Mouse (Mus musculus) heart, embryonic 11.5 days (tissue): ENCODE data around the gene Fam92b. TPM values are rescaled to one million over a fixed set of nuclear protein-coding genes. Genes with fewer than 3 reads are reported as not detected.

Experiments
- ATAC-seq: fragments of 200-750 bp; cut with Nextera tagmentation; replicated peaks from 2 replicates; pipeline ENCODE4 v1.8.0; 2017; ENCODE audit warnings: moderate library complexity; ENCODE audit not compliant: insufficient number of reproducible peaks, low FRiP score, low TSS enrichment
- H3K27ac ChIP-seq: fragments of 300-500 bp; sonication (generic); 2 replicates; pipeline ENCODE4 v1.5.1; 2014; ENCODE audit warnings: mild to moderate bottlenecking, low read depth, low read length
- H3K27me3 ChIP-seq: fragments of 300-500 bp; sonication (generic); 2 replicates; pipeline ENCODE4 v1.6.1; 2014; ENCODE audit warnings: mild to moderate bottlenecking, low read length, mixed read lengths; ENCODE audit not compliant: control insufficient read depth, insufficient read depth
- H3K36me3 ChIP-seq: fragments of 300-500 bp; sonication (generic); 2 replicates; pipeline ENCODE4 v1.6.1; 2014; ENCODE audit warnings: mild to moderate bottlenecking, low read length, moderate library complexity, mixed read lengths; ENCODE audit not compliant: control insufficient read depth, insufficient read depth
- H3K4me1 ChIP-seq: fragments of 300-500 bp; sonication (generic); 2 replicates; pipeline ENCODE4 v1.6.1; 2014; ENCODE audit warnings: low read length; ENCODE audit not compliant: control insufficient read depth, insufficient read depth
- H3K4me2 ChIP-seq: fragments of 300-500 bp; sonication (generic); 2 replicates; pipeline ENCODE4 v1.6.1; 2014; ENCODE audit warnings: mild to moderate bottlenecking, moderate library complexity
- H3K4me3 ChIP-seq: fragments of 300-500 bp; sonication (generic); 2 replicates; pipeline ENCODE4 v1.5.1; 2014; ENCODE audit warnings: low read depth, low read length
- H3K9ac ChIP-seq: fragments of 300-500 bp; sonication (generic); 2 replicates; pipeline ENCODE4 v1.6.1; 2014; ENCODE audit warnings: mild to moderate bottlenecking, low read depth, low read length, moderate library complexity
- H3K9me3 ChIP-seq: fragments of 300-500 bp; sonication (generic); replicated peaks from 2 replicates; pipeline ENCODE4 v1.6.1; 2016; ENCODE audit warnings: low read length; ENCODE audit not compliant: control insufficient read depth
- WGBS: fragments of 180-500 bp; shearing (Covaris S2); extraction: QIAGEN DNeasy Blood & Tissue Kit; methylation state at CpG from one replicate; pipeline ENCODE4 v1.1.7; 2014; ENCODE audit not compliant: insufficient replicate concordance; 5-methylcytosine and 5-hydroxymethylcytosine counted together
- polyA plus RNA-seq: library from polyadenylated mRNA; unstranded; fragments of >200 nt; fragmentation: Nextera tagmentation; extraction: Ambion mirVana; gene quantifications from 2 replicates; pipeline ENCODE4 v1.2.1, GENCODE M21; 2014

Fam92b gene
- polyA plus RNA-seq, 1 experiment from 2014 or later: not detected

DNA sequence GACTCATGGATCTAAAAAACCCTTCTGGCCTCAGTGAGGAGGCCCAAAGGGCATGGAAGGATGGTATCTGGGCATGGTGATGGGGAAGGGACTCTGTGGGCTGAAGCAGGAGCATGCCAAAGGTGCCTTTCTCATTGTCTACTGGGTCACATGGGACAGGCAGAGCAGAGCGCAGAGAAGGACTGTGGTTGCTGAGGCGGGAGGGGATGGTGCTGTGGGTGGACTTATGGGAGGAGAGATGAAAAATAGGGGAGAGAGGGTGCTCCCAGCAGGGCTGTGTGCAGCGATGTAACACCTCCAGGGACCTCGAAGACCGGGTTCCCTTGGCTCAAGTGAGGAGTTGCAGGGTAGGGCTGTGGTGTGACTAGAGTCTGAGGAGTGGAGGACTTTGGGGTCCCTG is 14.9 kb upstream of the Fam92b start:
- Histone ChIP-seq H3K4me2 (no peak overlapping the region), H3K36me3 (no peaks in the 10 kb centered on the region), H3K9me3 (no peaks in the 10 kb centered on the region; the same call in 1 of the 2 replicates), H3K4me1 (peaks cover 9% of the 10 kb centered on the region), H3K27ac (no peak overlapping the region), H3K4me3 (no peak overlapping the region), H3K27me3 (no peaks in the 10 kb centered on the region; the same call in 1 of the 2 replicates), H3K9ac (no peak overlapping the region)
- ATAC-seq: no peak
- 91% methylated on average over 5 of the region's 5 CpGs for WGBS

GRCm38 (mm10) chr8:120191633-120192032 is 14.4 kb upstream of the Fam92b start:
- H3K9me3 ChIP-seq: no peaks in the 10 kb centered on the region; the same call in 1 of the 2 replicates
- H3K4me2 ChIP-seq: peak overlapping the region; percentile 59; the same call in 1 of the 2 replicates
- no peaks in the 10 kb centered on the region; the same call in 1 of the 2 replicates for H3K27me3 ChIP-seq
- no peak overlapping the region for H3K27ac ChIP-seq
- no peak overlapping the region for H3K9ac ChIP-seq
- H3K36me3 ChIP-seq: no peaks in the 10 kb centered on the region
- no peak overlapping the region for H3K4me3 ChIP-seq
- H3K4me1 ChIP-seq: peaks cover 9% of the 10 kb centered on the region
- 73% methylated on average over 5 of the region's 5 CpGs for WGBS
- no peak for ATAC-seq

GRCm38 (mm10) chr8:120190810-120191413 is 13.6 kb upstream of the Fam92b start:
- no peaks in the 10 kb centered on the region; the same call in 1 of the 2 replicates for H3K9me3 ChIP-seq
- H3K4me2 ChIP-seq: peak overlapping the region; percentile 59
- no peaks in the 10 kb centered on the region; the same call in 1 of the 2 replicates for H3K27me3 ChIP-seq
- peak overlapping the region; percentile 23 for H3K4me3 ChIP-seq
- no peak overlapping the region for H3K9ac ChIP-seq
- H3K27ac ChIP-seq: 0 out of 2 replicates have a peak overlapping the region, but pooled peaks have one; percentile 35
- H3K36me3 ChIP-seq: no peaks in the 10 kb centered on the region
- H3K4me1 ChIP-seq: peaks cover 15% of the 10 kb centered on the region
- WGBS: 48% methylated on average over 18 of the region's 20 CpGs
- ATAC-seq: peak; percentile 66

GRCm38 (mm10) chr8:120190107-120190809 is 13.0 kb upstream of the Fam92b start:
- no peaks in the 10 kb centered on the region; the same call in 1 of the 2 replicates for H3K27me3 ChIP-seq
- no peaks in the 10 kb centered on the region for H3K36me3 ChIP-seq
- peaks cover 22% of the 10 kb centered on the region for H3K4me1 ChIP-seq
- H3K9me3 ChIP-seq: no peaks in the 10 kb centered on the region; the same call in 1 of the 2 replicates
- H3K4me3 ChIP-seq: no peak overlapping the region
- ATAC-seq: no peak
- 76% methylated on average over 17 of the region's 17 CpGs for WGBS
- H3K27ac ChIP-seq: no peak overlapping the region
- no peak overlapping the region for H3K4me2 ChIP-seq
- no peak overlapping the region for H3K9ac ChIP-seq

GRCm38 (mm10) chr8:120189440-120189839 is 12.2 kb upstream of the Fam92b start:
- Histone ChIP-seq H3K9ac (no peak overlapping the region), H3K4me3 (no peak overlapping the region), H3K27me3 (no peaks in the 10 kb centered on the region; the same call in 1 of the 2 replicates), H3K9me3 (no peaks in the 10 kb centered on the region; the same call in 1 of the 2 replicates), H3K4me2 (no peak overlapping the region), H3K27ac (no peak overlapping the region), H3K4me1 (peaks cover 29% of the 10 kb centered on the region), H3K36me3 (no peaks in the 10 kb centered on the region)
- 73% methylated on average over 6 of the region's 6 CpGs for WGBS
- ATAC-seq: no peak

- H3K9me3 ChIP-seq: no peaks in the 10 kb centered on the region; the same call in 1 of the 2 replicates
- no peaks in the 10 kb centered on the region for H3K36me3 ChIP-seq
- H3K4me2 ChIP-seq: no peak overlapping the region
- no peak for ATAC-seq
- H3K27ac ChIP-seq: no peak overlapping the region
- peaks cover 32% of the 10 kb centered on the region for H3K4me1 ChIP-seq
- H3K27me3 ChIP-seq: no peaks in the 10 kb centered on the region; the same call in 1 of the 2 replicates
- 78% methylated on average over 6 of the region's 6 CpGs for WGBS
- H3K9ac ChIP-seq: no peak overlapping the region
- no peak overlapping the region for H3K4me3 ChIP-seq
Measured at GRCm38 (mm10) chr8:120188510-120188909, 11.2 kb upstream of the Fam92b start.

- peaks cover 32% of the 10 kb centered on the region for H3K4me1 ChIP-seq
- H3K27me3 ChIP-seq: no peaks in the 10 kb centered on the region; the same call in 1 of the 2 replicates
- WGBS: 60% methylated on average over 8 of the region's 8 CpGs
- no peak overlapping the region for H3K27ac ChIP-seq
- no peak overlapping the region for H3K4me3 ChIP-seq
- no peaks in the 10 kb centered on the region for H3K9me3 ChIP-seq
- H3K9ac ChIP-seq: no peak overlapping the region
- no peak overlapping the region for H3K4me2 ChIP-seq
- ATAC-seq: no peak
- H3K36me3 ChIP-seq: no peaks in the 10 kb centered on the region
Measured at GRCm38 (mm10) chr8:120186454-120186853, 9.2 kb upstream of the Fam92b start.

DNA sequence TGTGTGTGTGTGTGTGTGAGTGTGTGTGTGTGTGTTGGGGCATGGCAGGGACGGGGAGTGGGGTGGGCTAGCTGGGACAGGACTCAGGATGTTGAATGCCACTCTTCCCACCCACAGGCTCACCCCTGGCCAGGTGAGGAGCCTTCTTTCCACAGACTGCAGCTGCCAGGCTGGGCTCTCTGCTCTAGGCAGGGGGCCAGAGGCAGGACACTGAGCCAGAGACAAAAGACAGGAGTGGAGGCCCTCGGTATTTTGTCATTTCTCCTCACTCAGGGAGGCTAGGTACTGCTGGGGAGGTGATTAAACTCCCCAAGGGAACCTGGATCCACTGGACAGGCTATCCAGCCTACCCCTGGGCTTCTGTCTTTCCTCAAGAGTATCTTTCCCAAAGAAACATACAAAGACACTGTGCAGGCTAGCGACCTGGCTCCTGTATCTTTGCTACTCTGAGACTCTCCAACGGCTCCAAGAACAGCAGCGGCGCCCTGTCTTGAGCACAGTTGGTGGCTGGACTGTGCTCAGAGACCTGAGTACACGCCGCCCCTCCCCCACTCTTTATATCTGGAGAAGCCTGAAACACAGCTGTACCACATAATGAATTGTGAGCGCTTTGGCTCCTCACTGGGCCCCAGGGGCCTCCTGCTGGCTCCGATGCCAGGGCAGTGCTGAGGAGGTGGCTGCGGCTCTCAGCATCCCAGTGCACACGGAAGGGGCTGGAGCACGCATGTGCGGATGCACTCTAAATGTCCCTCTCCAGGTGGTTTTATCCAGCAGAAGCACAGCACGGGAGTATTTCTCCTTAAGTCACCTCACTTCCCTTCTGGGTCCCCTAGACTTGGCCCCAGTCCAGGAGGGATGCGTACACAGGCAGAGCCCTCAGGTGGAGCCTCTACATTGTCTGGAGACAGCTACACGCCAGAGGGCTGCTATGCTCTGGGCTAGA is 7.9 kb upstream of the Fam92b start:
- Histone ChIP-seq H3K9me3 (no peaks in the 10 kb centered on the region), H3K4me2 (peak overlapping the region; percentile 11; the same call in 1 of the 2 replicates), H3K27ac (peak overlapping the region; percentile 46), H3K4me3 (no peak overlapping the region), H3K36me3 (no peaks in the 10 kb centered on the region), H3K9ac (peak overlapping the region; percentile 49; the same call in 1 of the 2 replicates), H3K27me3 (no peaks in the 10 kb centered on the region; the same call in 1 of the 2 replicates), H3K4me1 (peaks cover 27% of the 10 kb centered on the region)
- 39% methylated on average over 17 of the region's 17 CpGs for WGBS
- no peak; the same call in 1 of the 2 replicates for ATAC-seq
